Mouse (Mus musculus): ENCODE data around the gene Slc9a1. TPM values are rescaled to one million over a fixed set of nuclear protein-coding genes. Genes with fewer than 3 reads are reported as not detected.

Slc9a1 gene
- polyA plus RNA-seq, 1 experiment from 2014 or later = 7.2 TPM

GRCm38 (mm10) chr4:133380532-133380931 is 11.0 kb downstream of the Slc9a1 start:
- no peak overlapping the region for H3K9ac ChIP-seq (ENCODE audit: low read length)
- no peak overlapping the region for H3K4me3 ChIP-seq (ENCODE audit: low read length)
- no peaks in the 10 kb centered on the region for H3K27me3 ChIP-seq (ENCODE audit: control insufficient read depth, insufficient read depth, low read length)
- no peaks in the 10 kb centered on the region for H3K36me3 ChIP-seq (ENCODE audit: control insufficient read depth, insufficient read depth)
- WGBS = 79% methylated on average over 6 of the region's 6 CpGs
- H3K4me2 ChIP-seq (ENCODE audit: low read depth, low read length) = no peak overlapping the region
- no peak for ATAC-seq (replicated peaks; ENCODE audit: extremely low read depth, insufficient read depth, low FRiP score)
- peaks cover 43% of the 10 kb centered on the region for H3K4me1 ChIP-seq (ENCODE audit: control insufficient read depth, insufficient read depth, low read length)
- no peaks in the 10 kb centered on the region for H3K9me3 ChIP-seq (replicated peaks; ENCODE audit: control insufficient read depth, low read length)
- no peak overlapping the region for H3K27ac ChIP-seq (ENCODE audit: low read length)

DNA sequence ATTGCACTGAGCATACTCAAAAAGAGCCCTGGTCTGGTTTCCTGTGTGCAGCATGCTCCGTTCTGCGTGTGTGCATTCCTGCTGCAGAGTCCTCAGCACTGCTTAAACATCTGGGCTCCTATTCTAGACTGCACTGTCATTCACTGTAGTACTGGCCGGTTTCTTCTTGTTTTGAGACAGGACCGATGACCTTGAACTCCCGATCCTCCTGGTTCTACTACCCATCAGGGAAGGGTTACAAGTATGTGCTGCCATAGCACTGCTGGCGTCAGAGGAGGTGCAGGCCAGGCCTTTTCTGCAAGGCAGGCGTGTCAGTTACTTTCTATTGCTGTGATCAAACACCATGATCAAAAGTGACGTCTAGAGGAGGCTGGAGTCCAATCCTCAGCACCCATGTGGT is 11.6 kb downstream of the Slc9a1 start:
- Histone ChIP-seq H3K4me2 (ENCODE audit: low read depth, low read length) (no peak overlapping the region), H3K4me1 (ENCODE audit: control insufficient read depth, insufficient read depth, low read length) (peaks cover 36% of the 10 kb centered on the region), H3K4me3 (ENCODE audit: low read length) (no peak overlapping the region), H3K27me3 (ENCODE audit: control insufficient read depth, insufficient read depth, low read length) (no peaks in the 10 kb centered on the region), H3K9me3 (replicated peaks; ENCODE audit: control insufficient read depth, low read length) (no peaks in the 10 kb centered on the region), H3K9ac (ENCODE audit: low read length) (no peak overlapping the region), H3K36me3 (ENCODE audit: control insufficient read depth, insufficient read depth) (no peaks in the 10 kb centered on the region), H3K27ac (ENCODE audit: low read length) (no peak overlapping the region)
- no peak for ATAC-seq (replicated peaks; ENCODE audit: extremely low read depth, insufficient read depth, low FRiP score)
- 59% methylated on average over 8 of the region's 8 CpGs for WGBS

- Histone ChIP-seq H3K9ac (ENCODE audit: low read length) (no peak overlapping the region), H3K36me3 (ENCODE audit: control insufficient read depth, insufficient read depth) (no peaks in the 10 kb centered on the region), H3K27ac (ENCODE audit: low read length) (no peak overlapping the region), H3K9me3 (replicated peaks; ENCODE audit: control insufficient read depth, low read length) (no peaks in the 10 kb centered on the region), H3K4me3 (ENCODE audit: low read length) (no peak overlapping the region), H3K27me3 (ENCODE audit: control insufficient read depth, insufficient read depth, low read length) (no peaks in the 10 kb centered on the region), H3K4me2 (ENCODE audit: low read depth, low read length) (no peak overlapping the region), H3K4me1 (ENCODE audit: control insufficient read depth, insufficient read depth, low read length) (peaks cover 25% of the 10 kb centered on the region)
- ATAC-seq (replicated peaks; ENCODE audit: extremely low read depth, insufficient read depth, low FRiP score) = no peak
- WGBS = 75% methylated on average over 7 of the region's 7 CpGs
Observed at GRCm38 (mm10) chr4:133386061-133386797, 16.7 kb downstream of the Slc9a1 start.

- Histone ChIP-seq H3K4me3 (ENCODE audit: low read length) (no peak overlapping the region), H3K4me1 (ENCODE audit: control insufficient read depth, insufficient read depth, low read length) (peaks cover 32% of the 10 kb centered on the region), H3K9me3 (replicated peaks; ENCODE audit: control insufficient read depth, low read length) (no peaks in the 10 kb centered on the region), H3K27me3 (ENCODE audit: control insufficient read depth, insufficient read depth, low read length) (no peaks in the 10 kb centered on the region), H3K27ac (ENCODE audit: low read length) (no peak overlapping the region), H3K9ac (ENCODE audit: low read length) (no peak overlapping the region), H3K4me2 (ENCODE audit: low read depth, low read length) (no peak overlapping the region), H3K36me3 (ENCODE audit: control insufficient read depth, insufficient read depth) (no peaks in the 10 kb centered on the region)
- no peak for ATAC-seq (replicated peaks; ENCODE audit: extremely low read depth, insufficient read depth, low FRiP score)
Observed at GRCm38 (mm10) chr4:133387053-133387452, 17.5 kb downstream of the Slc9a1 start.

DNA sequence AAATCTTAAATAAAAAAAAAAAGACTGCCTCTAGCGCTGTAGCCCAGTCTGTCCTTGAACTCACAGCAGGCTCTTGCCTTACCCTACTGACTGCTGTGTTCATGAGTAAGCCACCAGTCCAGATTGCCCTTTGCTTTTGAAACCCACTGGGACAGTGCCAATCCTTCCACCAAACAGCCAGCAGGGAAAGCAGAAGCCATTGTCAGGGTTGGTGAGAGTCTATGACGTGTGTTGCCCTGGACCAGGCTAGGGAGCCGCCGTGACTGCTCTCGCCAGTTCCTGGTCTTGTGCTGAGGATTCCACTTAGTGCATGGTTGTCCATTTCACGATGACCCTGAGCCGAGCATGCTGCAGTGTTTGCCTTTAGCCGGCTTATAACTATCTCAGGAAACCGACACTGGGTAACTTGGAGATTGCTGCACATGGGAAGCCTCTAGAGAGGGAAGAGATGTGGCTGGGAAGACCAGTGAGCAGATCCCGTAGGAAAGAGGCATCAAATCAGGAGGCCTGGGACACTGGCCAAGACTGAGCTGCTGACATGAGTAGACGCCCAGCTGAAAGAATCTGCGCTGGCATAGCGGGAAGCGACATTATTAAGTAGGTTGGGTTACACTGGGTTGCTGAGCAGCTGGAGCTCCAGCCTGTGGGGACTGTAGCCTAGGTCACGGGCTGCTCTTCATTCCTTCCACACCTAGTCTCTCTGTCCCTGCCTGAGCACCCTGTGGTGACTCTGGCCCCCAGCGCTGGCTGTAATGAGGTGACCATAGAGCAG is 19.5 kb downstream of the Slc9a1 start:
- H3K4me2 ChIP-seq (ENCODE audit: low read depth, low read length) = peak overlapping the region; percentile 39
- no peaks in the 10 kb centered on the region for H3K36me3 ChIP-seq (ENCODE audit: control insufficient read depth, insufficient read depth)
- 0 out of 2 replicates have a peak overlapping the region, but pooled peaks have one; percentile 34 for H3K9ac ChIP-seq (ENCODE audit: low read length)

GRCm38 (mm10) chr4:133390042-133390441 is 20.5 kb downstream of the Slc9a1 start:
- no peaks in the 10 kb centered on the region for H3K27me3 ChIP-seq (ENCODE audit: control insufficient read depth, insufficient read depth, low read length)
- H3K27ac ChIP-seq (ENCODE audit: low read length) = peak overlapping the region; percentile 58; the same call in 1 of the 2 replicates
- WGBS = 68% methylated on average over 2 of the region's 2 CpGs
- H3K9me3 ChIP-seq (replicated peaks; ENCODE audit: control insufficient read depth, low read length) = no peaks in the 10 kb centered on the region
- ATAC-seq (replicated peaks; ENCODE audit: extremely low read depth, insufficient read depth, low FRiP score) = no peak
- no peak overlapping the region for H3K4me2 ChIP-seq (ENCODE audit: low read depth, low read length)
- peaks cover 45% of the 10 kb centered on the region for H3K4me1 ChIP-seq (ENCODE audit: control insufficient read depth, insufficient read depth, low read length)
- no peaks in the 10 kb centered on the region for H3K36me3 ChIP-seq (ENCODE audit: control insufficient read depth, insufficient read depth)
- no peak overlapping the region for H3K4me3 ChIP-seq (ENCODE audit: low read length)
- H3K9ac ChIP-seq (ENCODE audit: low read length) = no peak overlapping the region

More for the DNA sequence above, 19.5 kb downstream of the Slc9a1 start:
- ATAC-seq (replicated peaks; ENCODE audit: extremely low read depth, insufficient read depth, low FRiP score) = peak; percentile 74
- H3K27me3 ChIP-seq (ENCODE audit: control insufficient read depth, insufficient read depth, low read length) = no peaks in the 10 kb centered on the region
- no peaks in the 10 kb centered on the region for H3K9me3 ChIP-seq (replicated peaks; ENCODE audit: control insufficient read depth, low read length)
- H3K4me3 ChIP-seq (ENCODE audit: low read length) = no peak overlapping the region
- H3K27ac ChIP-seq (ENCODE audit: low read length) = peak overlapping the region; percentile 85
- H3K4me1 ChIP-seq (ENCODE audit: control insufficient read depth, insufficient read depth, low read length) = peaks cover 35% of the 10 kb centered on the region
- WGBS = 50% methylated on average over 16 of the region's 16 CpGs

- Histone ChIP-seq H3K36me3 (ENCODE audit: control insufficient read depth, insufficient read depth) (no peaks in the 10 kb centered on the region), H3K27me3 (ENCODE audit: control insufficient read depth, insufficient read depth, low read length) (no peaks in the 10 kb centered on the region), H3K27ac (ENCODE audit: low read length) (peak overlapping the region; percentile 58), H3K9me3 (replicated peaks; ENCODE audit: control insufficient read depth, low read length) (no peaks in the 10 kb centered on the region), H3K4me3 (ENCODE audit: low read length) (no peak overlapping the region), H3K4me2 (ENCODE audit: low read depth, low read length) (no peak overlapping the region), H3K9ac (ENCODE audit: low read length) (no peak overlapping the region), H3K4me1 (ENCODE audit: control insufficient read depth, insufficient read depth, low read length) (peaks cover 47% of the 10 kb centered on the region)
- no peak for ATAC-seq (replicated peaks; ENCODE audit: extremely low read depth, insufficient read depth, low FRiP score)
- WGBS = 79% methylated on average over 6 of the region's 6 CpGs
Observed at GRCm38 (mm10) chr4:133390585-133390984, 21.1 kb downstream of the Slc9a1 start.

GRCm38 (mm10) chr4:133391185-133392040 is 21.9 kb downstream of the Slc9a1 start:
- peaks cover 53% of the 10 kb centered on the region for H3K4me1 ChIP-seq (ENCODE audit: control insufficient read depth, insufficient read depth, low read length)
- ATAC-seq (replicated peaks; ENCODE audit: extremely low read depth, insufficient read depth, low FRiP score) = no peak
- WGBS = 58% methylated on average over 18 of the region's 18 CpGs
- no peaks in the 10 kb centered on the region for H3K36me3 ChIP-seq (ENCODE audit: control insufficient read depth, insufficient read depth)
- H3K27me3 ChIP-seq (ENCODE audit: control insufficient read depth, insufficient read depth, low read length) = no peaks in the 10 kb centered on the region
- H3K9me3 ChIP-seq (replicated peaks; ENCODE audit: control insufficient read depth, low read length) = no peaks in the 10 kb centered on the region
- H3K27ac ChIP-seq (ENCODE audit: low read length) = peak overlapping the region; percentile 75
- 0 out of 2 replicates have a peak overlapping the region, but pooled peaks have one; percentile 5 for H3K4me2 ChIP-seq (ENCODE audit: low read depth, low read length)
- no peak overlapping the region for H3K4me3 ChIP-seq (ENCODE audit: low read length)
- peak overlapping the region; percentile 32; the same call in 1 of the 2 replicates for H3K9ac ChIP-seq (ENCODE audit: low read length)
